Mouse (Mus musculus) retina, postnatal 7 days (tissue): ENCODE measurements around the gene Ipo9.
A peak's percentile ranks its signal among the peaks of the same experiment; 100 is the strongest.

ENCODE experiments used
- DNase-seq: peaks from one replicate; pipeline ENCODE4 v3.0.0-alpha.2; 2012; ENCODE audit warnings: low read depth, low spot score

Gene Ipo9

GRCm38 (mm10) chr1:135368245-135368644, 62.1 kb downstream of the Ipo9 start:
- peak; percentile 86 for DNase-seq

- no peak for DNase-seq
Observed at GRCm38 (mm10) chr1:135367595-135367994, 62.7 kb downstream of the Ipo9 start.

GRCm38 (mm10) chr1:135367005-135367404, 63.3 kb downstream of the Ipo9 start:
- DNase-seq: no peak

- DNase-seq: no peak
Observed at GRCm38 (mm10) chr1:135366380-135366779, 63.9 kb downstream of the Ipo9 start.

- DNase-seq: no peak
Observed at GRCm38 (mm10) chr1:135363446-135363845, 66.9 kb downstream of the Ipo9 start.

- no peak for DNase-seq
Observed at GRCm38 (mm10) chr1:135362115-135362514, 68.2 kb downstream of the Ipo9 start.

- DNase-seq: no peak
Observed at GRCm38 (mm10) chr1:135361491-135361890, 68.8 kb downstream of the Ipo9 start.

GRCm38 (mm10) chr1:135359071-135359470, 71.2 kb downstream of the Ipo9 start:
- DNase-seq: no peak

GRCm38 (mm10) chr1:135351953-135352352, 78.3 kb downstream of the Ipo9 start:
- DNase-seq: no peak

GRCm38 (mm10) chr1:135347498-135348169, 82.7 kb downstream of the Ipo9 start:
- no peak for DNase-seq

- DNase-seq: no peak
Observed at GRCm38 (mm10) chr1:135346891-135347290, 83.4 kb downstream of the Ipo9 start.

GRCm38 (mm10) chr1:135344026-135344425, 86.3 kb downstream of the Ipo9 start:
- no peak for DNase-seq

- no peak for DNase-seq
Observed at GRCm38 (mm10) chr1:135341947-135342346, 88.4 kb downstream of the Ipo9 start.
